Mouse (Mus musculus): ENCODE measurements around the gene Limd2. TPM values are rescaled to one million over a fixed set of nuclear protein-coding genes. Genes with fewer than 3 reads are reported as not detected.
"Not testable (repeated sequence)": the region's sequence is repeated elsewhere in the genome, so short reads cannot be mapped to it uniquely, and the experiment has no call there.

Gene Limd2
- polyA plus RNA-seq, 1 experiment from 2014 or later, result 302 TPM

DNA sequence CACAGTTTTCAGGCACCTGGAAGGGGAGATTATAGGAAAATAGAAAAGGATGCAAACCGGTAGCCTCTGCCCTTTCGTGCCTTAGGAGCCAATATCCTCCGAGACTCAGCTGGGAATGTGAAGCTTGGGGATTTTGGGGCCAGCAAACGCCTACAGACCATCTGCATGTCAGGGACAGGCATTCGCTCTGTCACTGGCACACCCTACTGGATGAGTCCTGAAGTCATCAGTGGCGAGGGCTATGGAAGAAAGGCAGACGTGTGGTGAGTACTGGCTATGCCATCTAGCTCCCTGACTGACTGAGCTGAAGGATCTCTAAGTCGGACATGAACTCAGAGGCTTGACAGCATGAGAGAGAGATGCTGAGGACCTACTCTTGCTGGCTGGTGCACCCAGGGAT lies 8.5 kb downstream of the Limd2 start:
- Histone ChIP-seq H3K4me1 (peaks cover 14% of the 10 kb centered on the region), H3K27ac (no peak overlapping the region), H3K9ac (no peak overlapping the region), H3K36me3 (peaks cover 77% of the 10 kb centered on the region), H3K9me3 (replicated peaks) (no peaks in the 10 kb centered on the region), H3K4me3 (no peak overlapping the region), H3K4me2 (replicated peaks) (no peak overlapping the region), H3K27me3 (no peaks in the 10 kb centered on the region)
- no peak for ATAC-seq (ENCODE audit: low FRiP score)
- 80% methylated on average over 8 of the region's 8 CpGs for WGBS

DNA sequence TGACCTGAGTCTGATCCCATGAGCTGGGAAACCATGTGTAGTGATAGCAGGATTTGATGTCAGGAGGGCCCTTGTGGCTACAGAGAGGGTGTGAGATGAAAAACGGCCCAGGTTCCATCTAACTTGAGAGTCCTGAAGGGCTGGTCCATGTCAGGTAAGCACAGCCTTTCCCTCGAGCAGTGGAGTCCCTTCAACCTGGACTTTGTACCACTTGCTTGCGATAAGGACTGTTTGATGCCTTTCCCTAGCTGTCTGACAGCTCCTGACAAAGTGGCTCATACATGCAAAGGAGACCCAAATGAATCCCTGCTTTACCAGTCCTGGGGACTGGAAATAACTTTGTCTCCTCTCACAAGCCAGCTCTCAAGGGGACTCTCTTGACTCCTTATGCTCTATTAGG lies 9.4 kb downstream of the Limd2 start:
- no peak overlapping the region for H3K27ac ChIP-seq
- H3K9me3 ChIP-seq (replicated peaks), result no peaks in the 10 kb centered on the region
- H3K4me3 ChIP-seq, result no peak overlapping the region
- H3K4me1 ChIP-seq, result peaks cover 5% of the 10 kb centered on the region
- no peak for ATAC-seq (ENCODE audit: low FRiP score)
- H3K4me2 ChIP-seq (replicated peaks), result no peak overlapping the region
- 94% methylated on average over 3 of the region's 3 CpGs for WGBS
- H3K27me3 ChIP-seq, result no peaks in the 10 kb centered on the region
- peaks cover 67% of the 10 kb centered on the region for H3K36me3 ChIP-seq
- no peak overlapping the region for H3K9ac ChIP-seq

DNA sequence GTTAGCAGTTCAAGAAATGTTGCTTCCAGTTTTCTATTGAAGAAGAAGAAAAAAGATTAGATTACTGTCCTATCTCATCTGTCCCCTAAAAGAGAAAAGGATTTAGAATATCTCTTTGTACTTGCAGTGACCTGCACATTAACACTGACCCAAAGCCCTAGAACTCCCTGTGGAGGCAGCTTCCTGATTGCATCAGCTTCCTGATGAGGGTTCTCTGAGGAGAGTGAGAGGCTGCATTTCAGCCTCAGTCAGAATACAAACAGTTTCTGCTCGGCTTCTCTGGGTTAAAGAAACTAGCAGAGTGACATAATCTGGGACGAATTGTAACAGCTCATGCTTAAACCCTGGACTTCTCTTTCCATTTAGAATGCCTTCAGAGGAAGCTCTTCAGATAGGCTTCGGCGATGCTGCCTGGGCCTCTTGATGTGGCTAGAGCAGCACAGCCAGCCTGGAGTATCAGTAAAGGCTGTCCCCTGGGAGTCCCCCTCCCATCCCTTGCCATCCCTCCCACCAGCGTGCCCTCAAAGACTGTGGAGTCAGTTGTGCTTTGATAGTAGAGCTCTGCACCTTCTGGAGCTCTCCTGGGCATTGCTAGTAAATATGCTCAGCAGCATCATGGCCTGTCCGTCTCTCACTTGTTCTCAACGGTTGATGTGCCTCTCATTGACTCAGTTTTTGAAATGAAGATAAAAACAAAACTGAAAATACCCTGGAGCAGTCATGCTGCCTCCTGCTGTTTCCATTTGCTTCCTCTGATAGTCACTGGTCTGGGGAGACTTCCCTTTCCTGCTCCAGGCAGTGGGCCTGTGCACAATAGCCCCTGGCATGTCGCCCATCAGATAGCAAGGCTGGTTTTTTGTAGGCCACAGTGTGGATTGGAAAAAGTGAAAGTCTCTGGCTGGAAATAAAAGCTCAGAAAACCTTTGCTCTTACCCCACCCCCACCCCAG lies 25.8 kb downstream of the Limd2 start:
- WGBS, result 35% methylated on average over 8 of the region's 8 CpGs
- Histone ChIP-seq H3K4me1 (peaks cover 9% of the 10 kb centered on the region), H3K9ac (0 out of 2 replicates have a peak overlapping the region, but pooled peaks have one; percentile 23), H3K4me2 (replicated peaks) (0 out of 2 replicates have a peak overlapping the region, but pooled peaks have one; percentile 11), H3K4me3 (no peak overlapping the region), H3K27ac (peak overlapping the region; percentile 81), H3K27me3 (no peaks in the 10 kb centered on the region), H3K9me3 (replicated peaks) (no peaks in the 10 kb centered on the region), H3K36me3 (peaks cover 20% of the 10 kb centered on the region)
- no peak for ATAC-seq (ENCODE audit: low FRiP score)

DNA sequence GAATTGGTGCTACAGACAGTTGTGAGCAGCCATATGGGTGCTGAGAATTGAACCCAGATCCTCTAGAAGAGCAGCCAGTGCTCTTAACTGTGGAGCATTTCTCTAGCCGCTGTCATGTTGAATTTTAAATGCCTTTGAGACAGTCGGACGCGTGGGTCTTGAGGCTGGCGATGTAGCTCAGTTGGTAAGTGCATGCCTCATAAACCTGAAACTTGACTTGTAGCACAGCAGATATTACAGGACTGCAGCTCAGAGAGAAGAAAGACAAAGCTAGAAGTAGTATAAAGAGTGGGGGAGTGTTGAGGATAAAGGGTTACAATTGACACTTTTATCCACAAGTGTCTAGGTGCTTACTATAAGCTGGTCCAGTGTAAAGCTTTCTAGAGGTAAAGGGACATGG lies 28.1 kb downstream of the Limd2 start:
- 92% methylated on average over 5 of the region's 5 CpGs for WGBS
- H3K9me3 ChIP-seq (replicated peaks), result no peaks in the 10 kb centered on the region
- H3K27me3 ChIP-seq, result no peaks in the 10 kb centered on the region
- H3K4me3 ChIP-seq, result no peak overlapping the region
- H3K4me1 ChIP-seq, result peaks cover 9% of the 10 kb centered on the region
- H3K4me2 ChIP-seq (replicated peaks), result no peak overlapping the region
- no peak overlapping the region for H3K27ac ChIP-seq
- peaks cover 30% of the 10 kb centered on the region for H3K36me3 ChIP-seq
- ATAC-seq (ENCODE audit: low FRiP score), result no peak
- H3K9ac ChIP-seq, result no peak overlapping the region

DNA sequence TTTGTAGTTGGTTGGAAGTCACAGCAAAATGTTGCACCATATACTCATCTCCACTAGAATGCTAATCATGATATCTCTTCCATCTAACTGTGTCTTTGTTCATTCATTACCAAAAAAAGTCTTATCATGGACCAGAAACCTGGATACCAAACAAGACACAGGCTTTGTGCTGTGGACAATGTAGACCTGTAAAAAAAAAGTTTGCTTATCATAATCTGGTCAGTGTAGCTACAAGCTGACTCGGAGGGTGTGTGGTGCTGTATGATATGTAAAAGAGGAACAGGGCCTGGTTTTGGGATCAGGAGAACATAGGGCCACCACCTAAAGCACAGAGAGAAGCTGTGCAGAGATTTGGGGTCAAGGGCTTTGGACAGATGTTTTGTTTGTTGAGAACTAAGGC lies 31.2 kb downstream of the Limd2 start:
- Histone ChIP-seq H3K4me3 (no peak overlapping the region), H3K4me2 (replicated peaks) (no peak overlapping the region), H3K27me3 (no peaks in the 10 kb centered on the region), H3K9ac (no peak overlapping the region), H3K4me1 (peaks cover under 1% of the 10 kb centered on the region), H3K27ac (no peak overlapping the region), H3K9me3 (replicated peaks) (no peaks in the 10 kb centered on the region), H3K36me3 (peaks cover 23% of the 10 kb centered on the region)
- WGBS, result 86% methylated on average over 1 of the region's 1 CpGs
- ATAC-seq (ENCODE audit: low FRiP score), result no peak

DNA sequence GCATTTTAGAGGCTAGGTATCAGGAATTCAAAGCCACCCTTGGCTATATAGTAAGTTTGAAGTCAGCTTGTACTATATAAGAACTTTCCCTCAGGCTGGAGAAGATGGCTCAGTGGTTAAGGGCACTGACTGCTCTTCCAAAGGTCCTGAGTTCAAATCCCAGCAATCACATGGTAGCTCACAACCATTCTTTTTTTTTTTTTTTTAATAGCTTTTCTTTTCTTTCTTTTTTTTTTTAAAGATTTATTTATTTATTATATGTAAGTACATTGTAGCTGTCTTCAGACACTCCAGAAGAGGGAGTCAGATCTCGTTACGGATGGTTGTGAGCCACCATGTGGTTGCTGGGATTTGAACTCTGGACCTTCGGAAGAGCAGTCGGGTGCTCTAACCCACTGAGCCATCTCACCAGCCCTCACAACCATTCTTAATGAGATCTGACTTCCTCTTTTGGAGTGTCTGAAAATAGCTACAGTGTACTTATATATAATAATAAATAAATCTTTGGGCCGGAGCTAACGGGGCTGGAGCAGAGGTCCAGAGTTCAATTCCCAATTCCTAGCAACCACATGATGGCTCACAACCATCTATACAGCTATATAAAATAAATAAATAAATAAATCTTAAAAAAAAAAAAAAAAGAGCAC lies 33.8 kb downstream of the Limd2 start:
- not testable (repeated sequence) for ATAC-seq (ENCODE audit: low FRiP score); H3K27me3 ChIP-seq; H3K9ac ChIP-seq; H3K27ac ChIP-seq; H3K9me3 ChIP-seq (replicated peaks); H3K4me1 ChIP-seq; H3K4me3 ChIP-seq; H3K4me2 ChIP-seq (replicated peaks)
- 98% methylated on average over 6 of the region's 6 CpGs for WGBS
- peaks cover 37% of the 10 kb centered on the region for H3K36me3 ChIP-seq

DNA sequence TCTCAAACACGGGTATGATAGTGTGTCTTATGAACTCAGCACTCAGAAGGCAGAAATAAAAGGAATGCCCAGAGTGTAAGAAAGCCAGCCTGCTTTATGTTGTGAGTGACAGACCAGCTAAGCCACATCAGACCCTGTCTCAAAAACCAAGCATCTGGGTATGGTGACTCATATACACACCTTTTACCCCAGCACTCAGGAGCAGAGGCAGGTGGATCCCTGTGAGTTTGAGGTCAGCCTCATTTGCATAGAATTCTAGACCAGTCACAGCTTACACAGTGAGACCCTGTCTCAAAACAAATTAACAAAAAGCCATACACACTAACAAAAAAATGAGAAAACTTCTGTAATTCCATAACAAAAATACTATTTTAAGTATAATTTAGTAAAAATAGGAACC lies 34.8 kb downstream of the Limd2 start:
- H3K27ac ChIP-seq, result no peak overlapping the region
- H3K4me2 ChIP-seq (replicated peaks), result no peak overlapping the region
- no peaks in the 10 kb centered on the region for H3K27me3 ChIP-seq
- H3K4me1 ChIP-seq, result no peaks in the 10 kb centered on the region
- H3K9me3 ChIP-seq (replicated peaks), result no peaks in the 10 kb centered on the region
- peaks cover 37% of the 10 kb centered on the region for H3K36me3 ChIP-seq
- no peak for ATAC-seq (ENCODE audit: low FRiP score)
- 82% methylated on average over 1 of the region's 1 CpGs for WGBS
- H3K4me3 ChIP-seq, result no peak overlapping the region
- H3K9ac ChIP-seq, result no peak overlapping the region

DNA sequence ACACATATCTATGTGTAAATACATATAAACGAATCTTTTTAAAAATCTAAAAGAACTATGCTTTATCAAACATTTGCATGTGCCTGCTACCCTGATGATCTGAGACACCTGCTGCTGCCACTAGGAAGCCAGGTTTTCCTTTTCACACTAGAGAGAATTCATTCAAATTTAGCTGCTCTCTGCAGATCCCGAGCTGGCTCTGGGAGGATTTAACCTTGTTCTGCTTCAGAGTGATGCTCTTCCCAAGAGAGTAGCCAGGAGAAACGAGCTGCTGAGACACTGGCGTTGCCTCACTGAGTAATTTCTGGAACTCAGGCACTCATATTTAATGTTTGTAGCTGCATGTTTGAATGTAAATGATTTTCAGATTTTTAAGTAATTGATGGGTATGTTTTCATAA lies 35.9 kb downstream of the Limd2 start:
- no peak for ATAC-seq (ENCODE audit: low FRiP score)
- WGBS, result 72% methylated on average over 4 of the region's 4 CpGs
- H3K9ac ChIP-seq, result no peak overlapping the region
- H3K4me3 ChIP-seq, result no peak overlapping the region
- H3K4me1 ChIP-seq, result no peaks in the 10 kb centered on the region
- H3K4me2 ChIP-seq (replicated peaks), result no peak overlapping the region
- no peaks in the 10 kb centered on the region for H3K27me3 ChIP-seq
- no peak overlapping the region for H3K27ac ChIP-seq
- H3K9me3 ChIP-seq (replicated peaks), result no peaks in the 10 kb centered on the region
- peaks cover 35% of the 10 kb centered on the region for H3K36me3 ChIP-seq

DNA sequence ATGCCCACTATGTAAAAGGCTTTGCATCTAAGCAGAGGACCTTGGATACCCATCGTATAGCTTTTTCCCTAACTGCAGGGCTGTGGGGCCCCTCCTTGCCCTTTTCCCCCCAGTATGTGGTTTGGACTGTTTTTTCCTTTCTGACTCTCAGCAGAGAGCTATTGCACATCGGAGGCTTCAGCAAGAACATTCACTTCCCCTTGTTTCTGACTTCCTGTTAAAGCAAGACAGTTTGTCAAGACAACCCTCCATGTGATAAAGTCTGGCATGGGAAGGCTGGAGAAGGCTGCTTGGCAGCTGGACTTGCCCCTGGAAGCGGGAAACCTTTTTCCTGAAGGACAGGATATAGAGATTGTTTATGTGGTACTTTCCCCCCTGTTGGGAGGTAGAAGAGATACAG lies 37.9 kb downstream of the Limd2 start:
- Histone ChIP-seq H3K27ac (no peak overlapping the region), H3K27me3 (no peaks in the 10 kb centered on the region), H3K4me2 (replicated peaks) (no peak overlapping the region), H3K4me1 (no peaks in the 10 kb centered on the region), H3K9ac (no peak overlapping the region), H3K9me3 (replicated peaks) (no peaks in the 10 kb centered on the region), H3K4me3 (no peak overlapping the region), H3K36me3 (peaks cover 40% of the 10 kb centered on the region)
- ATAC-seq (ENCODE audit: low FRiP score), result no peak
- WGBS, result 82% methylated on average over 3 of the region's 3 CpGs

DNA sequence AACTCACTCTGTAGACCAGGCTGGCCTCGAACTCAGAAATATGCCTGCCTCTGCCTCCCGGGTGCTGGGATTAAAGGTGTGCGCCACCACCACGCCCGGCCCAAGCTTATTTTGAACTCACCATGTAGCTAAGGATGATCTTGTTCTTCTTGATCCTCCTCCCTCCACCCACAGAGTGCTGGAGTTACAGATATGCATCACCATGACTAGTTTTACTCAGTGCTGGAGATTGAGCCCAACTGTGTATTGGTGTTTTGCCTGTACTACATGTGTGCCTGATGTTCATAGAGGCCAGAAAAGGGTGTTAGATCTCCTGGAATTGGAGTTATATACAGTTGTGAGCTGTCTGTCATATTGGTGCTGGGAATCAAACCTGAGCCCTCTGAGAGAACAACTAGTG lies 38.4 kb downstream of the Limd2 start:
- Histone ChIP-seq H3K9ac (no peak overlapping the region), H3K27ac (no peak overlapping the region), H3K4me2 (replicated peaks) (no peak overlapping the region), H3K36me3 (peaks cover 44% of the 10 kb centered on the region), H3K4me3 (no peak overlapping the region), H3K27me3 (no peaks in the 10 kb centered on the region), H3K9me3 (replicated peaks) (no peaks in the 10 kb centered on the region), H3K4me1 (no peaks in the 10 kb centered on the region)
- no peak for ATAC-seq (ENCODE audit: low FRiP score)
- WGBS, result 91% methylated on average over 5 of the region's 5 CpGs

DNA sequence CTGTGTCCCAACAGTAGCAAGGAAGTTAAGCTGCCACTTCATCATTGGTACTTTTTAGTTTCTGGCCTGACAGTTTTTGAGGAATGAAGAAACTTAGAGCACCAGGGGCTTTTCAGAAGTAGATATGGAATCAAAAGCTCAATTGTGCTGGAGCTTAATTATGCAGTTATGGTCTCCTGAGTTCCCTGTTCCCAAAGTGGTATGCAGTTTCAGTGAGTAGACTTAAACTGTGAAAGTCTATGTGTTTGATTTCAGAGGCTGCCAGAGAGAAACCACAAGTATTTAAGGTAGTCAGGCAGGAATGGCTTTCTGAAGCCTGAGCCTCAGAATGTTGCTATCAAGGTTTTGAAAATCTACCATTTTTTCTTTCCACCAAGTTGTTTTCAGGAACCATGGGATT lies 49.0 kb downstream of the Limd2 start:
- Histone ChIP-seq H3K9ac (no peak overlapping the region), H3K27ac (no peak overlapping the region; the same call in 1 of the 2 replicates), H3K9me3 (replicated peaks) (no peaks in the 10 kb centered on the region), H3K36me3 (peaks cover 38% of the 10 kb centered on the region), H3K27me3 (no peaks in the 10 kb centered on the region), H3K4me3 (no peak overlapping the region), H3K4me2 (replicated peaks) (no peak overlapping the region), H3K4me1 (no peaks in the 10 kb centered on the region)
- ATAC-seq (ENCODE audit: low FRiP score), result no peak

Measured in hindbrain, embryonic 12.5 days (tissue).